Mouse (Mus musculus): Measurements from ENCODE around the gene Tab1.

Tab1 gene

DNA sequence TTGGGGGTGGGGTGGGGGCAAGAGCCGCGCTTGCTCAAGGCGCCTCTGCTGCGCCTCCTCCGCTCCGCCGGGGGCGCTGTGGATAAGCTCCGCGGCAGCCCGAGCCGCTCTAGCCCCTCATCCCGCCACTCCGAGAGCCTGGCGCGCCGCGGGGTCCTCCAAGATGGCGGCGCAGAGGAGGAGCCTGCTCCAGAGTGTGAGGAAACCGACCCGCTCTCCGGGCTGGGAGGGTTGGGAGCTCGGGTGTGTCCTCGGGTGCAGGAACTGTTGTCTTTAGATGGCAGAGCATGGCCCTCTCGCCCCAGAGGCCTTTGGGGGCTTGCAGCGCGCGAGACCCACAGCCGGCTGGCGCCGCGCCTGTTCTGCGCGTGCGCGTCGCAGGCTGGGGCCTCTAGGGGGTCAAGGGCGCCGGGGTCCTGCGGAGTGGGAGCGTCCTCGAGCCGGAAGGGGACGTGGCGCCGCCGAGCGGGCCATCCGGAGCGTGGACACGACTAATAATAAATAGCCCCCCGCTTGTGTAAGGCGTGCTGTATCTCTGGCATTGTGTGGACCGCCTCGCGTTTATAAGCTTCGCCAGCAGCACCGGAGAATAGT lies at the start of gene Tab1:
TSS of gene Tab1 (plus strand) at position 135 of the 594 bp plus-strand sequence.
- DNase-seq: peak; percentile 96

- peak; percentile 99 for DNase-seq
Measured at GRCm38 (mm10) chr15:80083276-80083731, 49.6 kb upstream of the Tab1 start.

DNA sequence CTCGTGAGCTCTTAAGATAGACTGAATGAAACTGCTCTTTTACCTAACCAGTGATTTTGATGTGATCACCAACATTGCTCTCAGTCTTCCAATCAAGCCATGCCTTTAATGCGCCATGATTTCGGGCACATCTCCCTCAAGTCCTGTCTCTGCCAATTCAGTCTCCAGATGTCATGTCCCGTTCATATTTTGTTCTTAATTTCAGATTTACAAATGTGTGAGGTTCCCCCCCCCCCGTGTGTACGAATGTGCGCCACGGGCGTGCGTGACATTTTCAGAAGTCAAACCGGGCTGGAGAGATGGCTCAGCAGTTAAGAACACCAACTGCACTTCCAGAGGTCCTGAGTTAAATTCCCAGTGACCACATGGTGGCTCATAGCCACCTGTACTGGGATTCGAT lies 49.2 kb upstream of the Tab1 start:
- DNase-seq: peak; percentile 35

DNA sequence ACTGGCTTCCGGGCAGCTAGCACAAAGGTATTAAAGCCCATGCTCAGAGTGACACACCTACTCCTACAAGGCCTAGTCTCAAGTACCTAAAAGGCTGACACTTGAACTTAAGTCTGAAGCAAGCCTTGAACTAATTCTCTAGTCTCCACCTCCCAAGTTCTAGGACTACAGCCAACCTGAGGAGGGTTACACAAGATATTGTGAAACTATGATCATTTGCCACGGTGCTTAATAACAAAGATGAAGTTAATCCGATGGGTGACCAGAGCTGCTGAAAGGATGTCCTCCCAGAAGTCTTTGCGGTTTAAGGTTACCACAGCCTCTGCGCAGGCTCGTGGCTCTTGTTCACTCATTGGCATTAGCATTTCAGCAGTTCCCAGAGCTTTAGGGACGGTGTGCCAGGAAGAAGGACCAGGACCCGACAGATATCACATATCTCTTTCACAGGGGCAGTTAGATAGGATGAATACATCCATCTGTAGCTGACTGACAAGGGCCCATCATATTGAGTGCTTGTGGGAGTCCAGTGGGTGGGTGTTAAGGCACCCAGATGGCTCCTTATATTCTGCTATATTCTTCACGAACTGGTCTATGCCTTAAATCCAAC lies 45.4 kb upstream of the Tab1 start:
- no peak for DNase-seq

GRCm38 (mm10) chr15:80088637-80089036 lies 44.3 kb upstream of the Tab1 start:
- peak; percentile 96 for DNase-seq

GRCm38 (mm10) chr15:80090155-80090554 lies 42.8 kb upstream of the Tab1 start:
- DNase-seq: no peak

DNA sequence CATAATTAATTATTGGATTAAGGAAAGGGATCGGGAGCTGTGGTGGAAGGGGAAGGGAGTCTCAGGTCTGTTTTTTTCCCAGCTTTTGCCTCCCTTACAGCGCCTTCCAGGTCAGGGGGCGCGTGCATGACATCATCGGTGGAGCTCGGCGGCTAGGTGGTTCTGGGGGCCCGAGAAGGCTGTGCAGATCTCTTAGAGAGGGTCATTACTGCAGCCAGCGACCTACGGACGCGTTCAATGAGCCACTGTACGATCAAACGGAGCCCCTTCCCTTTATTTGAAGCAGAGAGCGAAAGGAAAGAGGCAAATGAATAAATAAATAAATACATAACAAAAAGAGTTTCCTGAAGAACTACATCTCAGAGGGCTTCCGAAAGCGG lies 42.2 kb upstream of the Tab1 start:
- no peak for DNase-seq

- peak; percentile 87 for DNase-seq
Measured at GRCm38 (mm10) chr15:80091121-80091955, 41.6 kb upstream of the Tab1 start, which contains the start of the genes Syngr1 and Rpl3. Gene Syngr1 (plus strand): TSS chr15:80091334. Gene Rpl3 (minus strand): TSS chr15:80091868.

DNA sequence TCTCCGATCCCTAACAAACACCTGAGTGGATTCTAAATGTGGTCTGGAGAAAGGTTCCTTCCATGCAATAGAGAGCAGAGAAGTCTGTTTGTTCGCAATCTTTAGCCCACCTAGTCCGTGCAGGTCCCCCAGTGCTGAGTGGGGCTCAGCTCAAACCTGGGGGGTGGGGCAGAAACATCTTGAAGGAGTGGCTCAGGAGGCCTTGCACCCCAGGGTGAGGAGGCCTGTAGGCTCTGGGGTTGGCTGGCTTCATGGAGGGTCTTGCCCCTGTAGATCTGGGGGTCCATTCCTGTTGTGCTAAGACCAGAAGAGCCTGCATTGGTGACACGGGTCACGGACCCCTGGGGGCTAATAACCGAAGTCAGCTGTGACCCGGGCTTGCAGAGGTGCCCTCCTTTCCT lies 40.9 kb upstream of the Tab1 start:
- DNase-seq: no peak

DNA sequence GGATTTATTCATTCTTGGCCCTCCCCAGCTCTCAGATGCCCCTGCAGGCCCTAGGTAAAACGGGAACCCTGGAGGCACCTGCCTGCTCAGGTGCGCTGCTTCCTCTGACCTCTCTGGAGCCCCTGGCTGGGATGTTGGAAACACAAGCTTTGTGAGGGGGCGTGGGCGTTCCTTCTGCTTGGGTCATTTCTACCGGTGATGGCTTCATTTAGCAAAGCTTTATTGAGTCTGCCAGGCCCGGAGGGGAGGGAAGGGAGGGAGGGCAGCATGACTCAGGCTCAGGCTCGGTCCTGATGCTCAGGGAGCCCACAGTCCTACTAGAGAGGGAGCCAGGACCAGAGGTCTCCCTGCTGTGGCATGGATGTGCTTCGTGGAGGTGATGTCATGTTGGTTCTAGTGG lies 40.3 kb upstream of the Tab1 start:
- DNase-seq: no peak

DNA sequence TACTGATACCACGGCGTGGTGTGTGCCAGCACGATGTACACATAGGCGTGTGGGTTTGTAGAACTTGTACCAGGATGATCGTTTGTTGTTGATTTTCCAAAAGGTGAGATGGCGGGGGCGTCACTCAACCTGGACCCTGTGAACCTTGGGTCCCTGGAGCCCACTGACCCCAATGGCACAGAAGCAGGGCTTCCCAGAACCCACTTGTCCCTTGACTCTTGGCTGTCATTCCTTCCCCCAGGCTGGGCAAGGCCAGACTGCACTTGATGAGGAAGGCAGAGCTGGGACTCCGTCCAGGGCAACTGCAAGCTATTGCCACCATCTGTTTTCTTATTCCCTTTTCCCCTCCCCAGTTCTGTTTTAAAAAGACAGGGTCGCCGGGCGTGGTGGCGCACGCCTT lies 38.7 kb upstream of the Tab1 start:
- no peak for DNase-seq

- DNase-seq: no peak
Measured at GRCm38 (mm10) chr15:80095596-80095995, 37.3 kb upstream of the Tab1 start.

DNA sequence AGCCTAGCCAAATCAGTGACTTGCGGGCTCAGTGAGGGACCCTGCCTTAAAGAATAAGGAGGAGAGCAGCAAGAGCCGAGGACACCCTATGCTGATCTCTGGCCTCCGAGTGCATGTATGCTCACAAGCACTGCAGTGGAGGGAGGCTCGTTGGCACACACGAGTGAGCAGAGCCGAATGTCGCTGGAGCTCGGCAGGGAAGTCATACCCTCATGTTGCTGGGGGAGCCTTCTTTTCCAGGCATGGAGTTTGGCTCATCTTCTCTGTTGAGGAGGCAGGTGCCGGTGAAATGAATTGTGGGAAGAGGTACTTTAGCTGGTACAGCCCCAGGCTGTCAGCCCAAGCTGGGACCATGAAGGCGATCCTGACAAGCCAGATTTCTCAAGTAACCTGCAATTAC lies 36.5 kb upstream of the Tab1 start:
- no peak for DNase-seq

GRCm38 (mm10) chr15:80096946-80097881 lies 35.7 kb upstream of the Tab1 start:
- peak; percentile 71 for DNase-seq

GRCm38 (mm10) chr15:80097999-80098461 lies 34.9 kb upstream of the Tab1 start:
- DNase-seq: no peak

- DNase-seq: no peak
Measured at GRCm38 (mm10) chr15:80098809-80099208, 34.1 kb upstream of the Tab1 start.

DNA sequence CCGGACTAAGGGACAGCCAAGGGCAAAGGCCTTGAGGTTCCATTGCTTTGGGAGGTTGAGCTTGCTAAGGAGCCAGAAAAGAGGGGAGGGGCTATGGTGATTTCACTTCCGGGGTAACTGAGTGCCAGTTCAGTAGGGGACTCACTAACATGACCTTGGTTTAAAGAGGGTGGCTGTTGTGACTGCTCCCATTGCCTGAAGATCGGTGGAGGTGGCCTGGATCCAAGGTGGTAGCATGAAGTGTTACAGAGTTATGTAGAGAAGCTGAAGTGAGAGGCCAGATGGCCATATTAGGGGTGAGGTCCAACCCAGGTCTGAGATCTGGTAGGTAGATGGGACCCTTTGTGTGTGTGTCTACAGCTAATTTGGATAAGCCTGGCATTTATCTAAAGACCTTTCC lies 33.5 kb upstream of the Tab1 start:
- no peak for DNase-seq

DNA sequence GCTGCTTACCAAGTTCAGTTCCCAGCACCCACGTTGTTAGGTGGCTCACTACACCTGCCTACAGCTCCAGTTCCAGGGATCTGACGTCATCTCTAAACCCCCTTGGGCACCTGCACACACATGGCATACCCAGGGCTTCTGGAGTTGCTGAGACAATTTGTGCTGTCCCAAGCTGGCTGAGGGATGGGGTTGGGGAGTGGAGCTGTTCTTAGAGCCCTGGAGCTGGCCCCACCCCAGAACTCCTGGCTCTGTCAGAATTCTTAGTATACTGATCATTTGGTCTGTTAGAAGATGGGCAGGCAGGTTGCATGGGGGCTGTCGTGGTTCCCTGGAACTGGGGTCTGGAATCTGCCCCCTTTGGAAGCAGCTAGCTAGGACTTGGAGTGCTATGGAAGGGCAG lies 32.7 kb upstream of the Tab1 start:
- no peak for DNase-seq

DNA sequence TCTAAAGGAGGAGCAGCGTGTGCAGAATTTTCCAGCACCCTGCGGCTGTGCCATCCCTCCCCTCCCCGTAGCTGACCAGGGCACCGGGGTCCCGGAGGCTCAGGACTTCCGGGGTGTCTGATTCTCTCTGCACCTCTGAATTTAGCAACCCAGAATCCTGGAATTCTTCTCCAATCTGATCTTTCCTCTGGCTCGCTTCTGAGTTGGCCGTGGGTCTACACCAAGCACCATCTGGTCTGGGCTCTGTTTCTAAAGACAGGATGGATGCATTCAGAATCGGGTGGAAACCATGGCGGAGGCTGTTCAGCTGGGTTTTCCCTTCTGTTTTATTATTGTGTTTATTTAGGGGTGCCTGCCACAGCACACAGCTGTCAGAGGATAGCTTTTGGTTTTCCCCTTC lies 32.1 kb upstream of the Tab1 start:
- DNase-seq: no peak

GRCm38 (mm10) chr15:80101503-80101902 lies 31.4 kb upstream of the Tab1 start:
- no peak for DNase-seq

DNA sequence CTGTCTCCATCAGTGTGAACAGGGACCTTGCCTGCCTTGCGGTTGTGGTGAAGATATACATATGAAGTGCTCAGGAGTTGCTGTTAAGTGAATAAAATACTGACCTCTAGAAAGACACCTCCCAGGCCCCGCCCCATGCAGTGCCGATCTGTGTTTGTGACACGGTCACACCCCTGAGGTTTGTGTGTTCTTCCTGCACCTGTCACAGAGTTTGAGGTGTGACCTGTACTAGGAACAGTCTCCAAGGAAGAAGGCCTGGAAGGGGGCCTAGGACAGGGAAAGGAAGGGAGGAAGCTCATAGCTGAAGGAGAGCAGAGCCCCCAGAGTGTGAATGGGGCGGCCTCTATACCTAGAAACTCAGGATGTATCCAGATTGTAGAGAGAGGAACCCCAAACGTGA lies 30.4 kb upstream of the Tab1 start:
- no peak for DNase-seq
